Mouse (Mus musculus) retina, adult 2 months (tissue): ENCODE measurements around the gene Olfr1362.

Experiments used
- DNase-seq: peaks from one replicate; pipeline ENCODE4 v3.0.0-alpha.2; 2012; ENCODE audit warnings: low read depth, low spot score

Olfr1362 gene

DNA sequence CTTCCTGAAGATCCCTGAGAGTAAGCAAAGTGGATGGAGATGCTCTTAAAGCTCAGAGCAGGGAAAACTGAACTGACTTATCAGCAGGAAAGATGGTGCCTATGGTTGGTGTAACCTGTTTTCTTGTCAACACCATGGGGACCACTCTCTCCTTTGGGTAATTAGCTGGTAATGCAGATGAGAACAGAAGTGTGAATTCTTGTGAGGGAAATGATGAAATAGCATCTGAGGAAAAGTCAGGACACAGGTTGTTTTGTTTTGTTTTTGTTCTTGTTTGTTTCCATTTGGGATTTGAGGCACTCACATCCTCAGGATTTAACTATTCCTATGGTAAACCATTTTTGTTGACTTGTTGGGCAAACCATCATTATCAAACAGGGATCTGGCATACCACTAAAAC lies at the start of gene Olfr1362:
Gene Olfr1362, minus strand, starts transcription at position 101 of the 400 bp plus-strand sequence.
- no peak for DNase-seq

DNA sequence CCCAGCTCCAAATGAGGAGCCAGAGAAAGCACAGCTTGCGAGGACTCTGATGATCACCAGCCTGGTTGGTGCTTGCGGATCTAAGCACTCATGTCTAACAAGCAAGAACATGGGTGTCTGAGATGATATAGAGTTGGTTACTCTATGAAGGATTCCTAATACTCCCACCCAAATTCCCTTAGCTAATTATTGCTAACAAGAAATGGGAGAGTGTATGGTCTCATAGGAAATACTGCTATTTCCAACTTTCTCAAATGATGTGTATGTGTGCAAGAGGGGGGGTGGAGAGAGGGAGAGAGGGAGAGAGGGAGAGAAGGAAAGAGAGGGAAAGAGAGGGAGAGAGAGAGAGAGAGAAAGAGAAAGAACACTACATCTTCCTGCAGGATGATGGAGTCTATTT lies 49.5 kb upstream of the Olfr1362 start, which contains the start of gene Olfr1361:
Gene Olfr1361, minus strand, starts transcription at position 101 of the 400 bp plus-strand sequence.
- DNase-seq = no peak

DNA sequence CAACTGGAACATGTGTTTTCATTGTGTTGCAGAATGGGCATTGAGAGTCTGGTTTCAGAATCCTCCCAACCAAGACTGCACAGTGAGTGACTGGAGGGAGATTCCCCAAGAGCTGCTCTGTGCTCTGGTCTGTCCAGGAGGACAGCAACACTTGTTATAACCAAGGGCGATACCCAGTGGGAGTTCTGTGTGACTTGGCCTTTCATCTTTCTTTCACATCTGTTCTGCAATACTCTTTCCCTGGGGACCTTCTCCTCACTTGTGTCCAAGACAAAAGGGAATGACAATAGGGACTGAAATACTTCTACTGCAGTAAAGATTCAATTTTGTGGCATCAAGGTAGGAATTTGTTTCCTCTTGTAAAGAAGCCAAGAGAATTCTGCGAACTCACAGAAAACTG lies 28.6 kb upstream of the Olfr1362 start, which contains the start of gene Olfr11:
Gene Olfr11, minus strand, starts transcription at position 101 of the 400 bp plus-strand sequence.
- no peak for DNase-seq

DNA sequence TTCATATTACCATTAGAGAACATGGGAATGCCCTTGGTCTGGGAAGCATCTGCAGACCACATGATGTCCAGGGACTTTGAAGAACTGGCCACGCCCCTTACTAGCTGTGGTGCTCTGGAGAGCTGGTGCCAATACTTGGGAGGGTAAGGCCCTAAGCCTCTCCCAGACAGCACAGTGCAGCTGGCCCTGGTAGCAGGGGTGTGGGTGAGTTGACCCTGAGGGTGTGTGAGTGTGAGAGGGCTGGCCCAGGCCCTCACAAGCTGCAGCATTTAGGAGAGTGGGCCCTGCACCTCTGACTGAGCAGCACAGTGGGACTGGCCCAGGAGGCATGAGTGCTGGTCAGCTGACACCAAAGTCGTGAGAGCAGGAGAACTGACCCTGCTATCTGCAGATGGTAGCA lies 22.2 kb downstream of the Olfr1362 start:
- DNase-seq = no peak

DNA sequence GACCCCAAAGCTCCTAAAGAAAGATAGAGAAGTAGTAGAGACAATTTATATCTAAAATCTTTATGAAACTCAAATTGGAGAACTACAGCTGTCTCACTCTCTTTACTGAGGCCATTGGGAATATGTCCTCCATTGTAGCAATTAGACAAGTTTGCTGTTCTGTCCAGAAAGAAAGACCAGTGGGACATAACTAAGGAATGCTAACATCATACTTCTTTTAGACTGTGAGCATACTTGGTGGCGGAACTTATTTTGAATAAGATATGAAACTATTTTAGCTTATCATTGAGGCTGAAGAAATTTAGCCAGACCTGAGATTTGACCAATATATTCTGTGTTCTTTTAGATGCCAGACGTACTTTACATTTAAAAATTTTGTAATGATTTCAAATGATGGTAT lies 32.2 kb downstream of the Olfr1362 start, which contains the start of gene Olfr1364:
Gene Olfr1364, minus strand, starts transcription at position 101 of the 400 bp plus-strand sequence.
- DNase-seq = no peak
